Mouse (Mus musculus) megakaryocyte, embryonic 14.5 days (primary cell): Measurements from ENCODE around the gene Ogt. TPM values are rescaled to one million over a fixed set of nuclear protein-coding genes. Genes with fewer than 3 reads are reported as not detected.
A peak's percentile ranks its signal among the peaks of the same experiment; 100 is the strongest.

ENCODE experiments used
- H3K27me3 ChIP-seq: replicated peaks from 2 replicates; pipeline ENCODE3; 2012; ENCODE audit warnings: inconsistent platforms
- H3K36me3 ChIP-seq: replicated peaks from 2 replicates; pipeline ENCODE3; 2012; ENCODE audit warnings: low read length, inconsistent platforms, mixed read lengths
- H3K4me1 ChIP-seq: 2 replicates; pipeline ENCODE4 v1.6.1; 2012; ENCODE audit warnings: inconsistent platforms
- H3K4me3 ChIP-seq: replicated peaks from 2 replicates; pipeline ENCODE3; 2012; ENCODE audit warnings: moderate library complexity, mild to moderate bottlenecking, inconsistent platforms
- H3K9me3 ChIP-seq: 2 replicates; pipeline ENCODE4 v1.6.1; 2012; ENCODE audit warnings: inconsistent platforms
- FLI1 ChIP-seq: IDR thresholded peaks from 2 replicates; pipeline ENCODE4 v1.6.1; 2012; ENCODE audit warnings: low read length, inconsistent platforms, mixed read lengths
- GATA1 ChIP-seq: IDR thresholded peaks from 3 replicates; pipeline ENCODE4 v1.6.1; 2012; ENCODE audit warnings: mixed read lengths, low read length, inconsistent platforms, borderline replicate concordance
- polyA plus RNA-seq: library from polyadenylated mRNA; stranded (reverse); fragments of >175 nt; gene quantifications from 2 replicates; pipeline ENCODE4 v1.2.3, GENCODE M21; 2012; ENCODE audit warnings: low replicate concordance; ENCODE audit not compliant: insufficient read depth

Ogt gene
- polyA plus RNA-seq, result 1.3 and 1.5 TPM in 2 replicates

- TF ChIP-seq GATA1 (no peak), FLI1 (no peak)
- H3K36me3 ChIP-seq, result peaks cover 13% of the 10 kb centered on the region
Observed at GRCm38 (mm10) chrX:101639741-101640166, at the start of gene Ogt. TSS of gene Ogt (plus strand) at chrX:101640060.

GRCm38 (mm10) chrX:101616183-101616582, 23.7 kb upstream of the Ogt start:
- Histone ChIP-seq H3K27me3 (peaks cover 11% of the 10 kb centered on the region), H3K4me1 (peaks cover 5% of the 10 kb centered on the region), H3K9me3 (no peaks in the 10 kb centered on the region), H3K4me3 (no peak overlapping the region), H3K36me3 (no peaks in the 10 kb centered on the region)
- no peak for TF ChIP-seq GATA1
- TF ChIP-seq FLI1, result no peak

More at GRCm38 (mm10) chrX:101639741-101640166, at the start of gene Ogt:
- peak within 1 kb of the TSS; percentile 97 for H3K4me3 ChIP-seq
- H3K27me3 ChIP-seq, result peaks cover 13% of the 10 kb centered on the region
- peaks cover 10% of the 10 kb centered on the region; the same call in 1 of the 2 replicates for H3K4me1 ChIP-seq
- H3K9me3 ChIP-seq, result no peaks in the 10 kb centered on the region

- Histone ChIP-seq H3K4me3 (no peak overlapping the region), H3K36me3 (no peaks in the 10 kb centered on the region), H3K9me3 (no peaks in the 10 kb centered on the region), H3K4me1 (peaks cover 5% of the 10 kb centered on the region), H3K27me3 (peaks cover 4% of the 10 kb centered on the region)
- TF ChIP-seq GATA1 (no peak), FLI1 (no peak)
Observed at GRCm38 (mm10) chrX:101617889-101618288, 22.0 kb upstream of the Ogt start.

GRCm38 (mm10) chrX:101620317-101620716, 19.5 kb upstream of the Ogt start:
- H3K9me3 ChIP-seq, result no peaks in the 10 kb centered on the region
- TF ChIP-seq GATA1, result no peak
- TF ChIP-seq FLI1, result no peak
- H3K27me3 ChIP-seq, result peaks cover 4% of the 10 kb centered on the region
- peaks cover 10% of the 10 kb centered on the region for H3K4me1 ChIP-seq
- no peaks in the 10 kb centered on the region for H3K36me3 ChIP-seq
- H3K4me3 ChIP-seq, result peak overlapping the region; percentile 33

GRCm38 (mm10) chrX:101622539-101622938, 17.3 kb upstream of the Ogt start:
- Histone ChIP-seq H3K4me3 (no peak overlapping the region), H3K4me1 (peaks cover 10% of the 10 kb centered on the region), H3K9me3 (no peaks in the 10 kb centered on the region), H3K36me3 (no peaks in the 10 kb centered on the region), H3K27me3 (peaks cover 4% of the 10 kb centered on the region)
- TF ChIP-seq FLI1 (no peak), GATA1 (no peak)

GRCm38 (mm10) chrX:101636821-101637525, 2.9 kb upstream of the Ogt start:
- no peak for TF ChIP-seq GATA1
- no peak for TF ChIP-seq FLI1
- H3K36me3 ChIP-seq, result no peaks in the 10 kb centered on the region
- H3K4me1 ChIP-seq, result peaks cover 3% of the 10 kb centered on the region; the same call in 1 of the 2 replicates
- H3K27me3 ChIP-seq, result peaks cover 15% of the 10 kb centered on the region
- no peaks in the 10 kb centered on the region for H3K9me3 ChIP-seq
- H3K4me3 ChIP-seq, result no peak overlapping the region

DNA sequence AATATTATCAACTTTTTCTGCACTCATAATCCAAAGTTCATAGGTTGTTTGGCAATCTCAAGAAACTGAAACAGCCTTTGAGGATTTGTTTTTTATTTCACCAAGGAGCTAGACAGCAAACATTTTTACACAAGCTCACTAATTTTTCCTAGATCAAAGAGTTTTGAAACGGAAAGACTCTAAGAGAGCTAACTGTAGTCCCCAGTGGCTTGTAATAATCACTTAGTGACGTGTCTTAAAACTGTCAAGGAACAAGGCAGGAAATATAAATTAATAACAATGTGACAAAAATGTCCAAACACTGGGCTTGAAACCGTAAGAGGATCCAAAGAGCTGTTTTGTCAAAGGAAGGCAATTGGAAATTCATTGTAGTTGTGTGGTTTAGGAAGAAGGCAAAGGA, 1.0 kb upstream of the Ogt start:
- H3K4me3 ChIP-seq, result peak overlapping the region; percentile 97
- peaks cover 8% of the 10 kb centered on the region; the same call in 1 of the 2 replicates for H3K4me1 ChIP-seq
- peaks cover 9% of the 10 kb centered on the region for H3K36me3 ChIP-seq
- H3K27me3 ChIP-seq, result peaks cover 13% of the 10 kb centered on the region
- no peaks in the 10 kb centered on the region for H3K9me3 ChIP-seq
- no peak for TF ChIP-seq GATA1
- TF ChIP-seq FLI1, result no peak

GRCm38 (mm10) chrX:101639306-101639705, 554 bp upstream of the Ogt start:
- TF ChIP-seq GATA1 (no peak), FLI1 (no peak)
- peak overlapping the region; percentile 97 for H3K4me3 ChIP-seq
- H3K4me1 ChIP-seq, result peaks cover 10% of the 10 kb centered on the region; the same call in 1 of the 2 replicates
- peaks cover 13% of the 10 kb centered on the region for H3K27me3 ChIP-seq
- H3K36me3 ChIP-seq, result peaks cover 13% of the 10 kb centered on the region
- H3K9me3 ChIP-seq, result no peaks in the 10 kb centered on the region

- Histone ChIP-seq H3K4me3 (peak overlapping the region; percentile 97), H3K9me3 (no peaks in the 10 kb centered on the region), H3K36me3 (peaks cover 20% of the 10 kb centered on the region), H3K4me1 (peaks cover 10% of the 10 kb centered on the region; the same call in 1 of the 2 replicates), H3K27me3 (peaks cover 13% of the 10 kb centered on the region)
- TF ChIP-seq GATA1 (0 out of 3 replicates have a peak, but pooled peaks have one; percentile 39), FLI1 (no peak)
Observed at GRCm38 (mm10) chrX:101640194-101641160, 617 bp downstream of the Ogt start.

- no peaks in the 10 kb centered on the region for H3K9me3 ChIP-seq
- H3K36me3 ChIP-seq, result peaks cover 24% of the 10 kb centered on the region
- H3K4me1 ChIP-seq, result peaks cover 10% of the 10 kb centered on the region; the same call in 1 of the 2 replicates
- H3K4me3 ChIP-seq, result peak overlapping the region; percentile 97
- peaks cover 13% of the 10 kb centered on the region for H3K27me3 ChIP-seq
- TF ChIP-seq FLI1, result no peak
Observed at GRCm38 (mm10) chrX:101641161-101641530, 1.3 kb downstream of the Ogt start.
